Comparison of ENCODE assay signal across 23 mouse cellular contexts in genomic region chr11:68226654-68227057, GRCm38 (mm10).
DNase-seq lines count a peak whose midpoint lies in the region; ATAC-seq and TF ChIP-seq lines count a peak whose summit lies in the region.
"Had no signal": no experiment of that assay in that cellular context is flagged by ENCODE, and none has a peak within 500 bp of the region (broad histone marks: within the 10 kb centered on the region; RNA-seq: fewer than 3 reads in every experiment).

No protein-coding gene starts in this region.

- H3K4me1 ChIP-seq in hindbrain, embryonic 10.5 days (replicated peaks) = peaks cover 61% of the 10 kb centered on the region
- 0 out of 2 replicates have a peak, but pooled peaks cover 6% of the 10 kb centered on the region for H3K4me1 ChIP-seq in hindbrain, embryonic 14.5 days (replicated peaks; ENCODE audit: control insufficient read depth, insufficient read depth, low read length)
- H3K4me1 ChIP-seq in hindbrain, embryonic 11.5 days (replicated peaks; ENCODE audit: control insufficient read depth, insufficient read depth, low read length) = peaks cover 13% of the 10 kb centered on the region
- H3K4me1 ChIP-seq in neural tube, embryonic 15.5 days = peaks cover 12% of the 10 kb centered on the region; the same call in 1 of the 2 replicates

- peak overlapping the region; percentile 84 for H3K27ac ChIP-seq in hindbrain, embryonic 10.5 days
- no peak overlapping the region for H3K27ac ChIP-seq in hindbrain, embryonic 14.5 days
- H3K27ac ChIP-seq in hindbrain, embryonic 11.5 days (ENCODE audit: low read depth, low read length) = peak overlapping the region; percentile 53; the same call in 1 of the 2 replicates
- H3K27ac ChIP-seq in neural tube, embryonic 15.5 days (replicated peaks) = 0 out of 2 replicates have a peak overlapping the region, but pooled peaks have one; percentile 41
- H3K27ac ChIP-seq: embryonic facial prominence, embryonic 15.5 days; heart, embryonic 13.5 days; limb, embryonic 12.5 days; liver, embryonic 14.5 days; lung, embryonic 15.5 days had no signal

- peak; percentile 68 for DNase-seq in hindbrain, embryonic 10.5 days (ENCODE audit: low spot score)
- DNase-seq in hindbrain, embryonic 14.5 days (ENCODE audit: low spot score) = no peak
- peak; percentile 34 for DNase-seq in brain, embryonic 14.5 days (ENCODE audit: low read depth)
- peak; percentile 37 for DNase-seq in hindbrain, embryonic 11.5 days (ENCODE audit: low spot score)
- no peak for DNase-seq in cerebellum, postnatal 4 days (ENCODE audit: low spot score in 2 of 2)
- no peak for DNase-seq in left cerebral cortex, postnatal 10 days (ENCODE audit: extremely low spot score in 1 of 2, low spot score in 2 of 2)
- DNase-seq: adrenal gland, postnatal 25 days; cerebellum, adult 2 months; heart, adult 18-20 months; kidney, adult 2 months; kidney, postnatal 10 days; layer of hippocampus, postnatal 36 days; lung, postnatal 4 days; spleen, adult 18-20 months; thymus, postnatal 36 days had no signal

- peak overlapping the region; percentile 9; the same call in 1 of the 2 replicates for H3K4me3 ChIP-seq in hindbrain, embryonic 10.5 days
- H3K4me3 ChIP-seq in hindbrain, embryonic 14.5 days (replicated peaks; ENCODE audit: low read length) = no peak overlapping the region
- no peak overlapping the region for H3K4me3 ChIP-seq in hindbrain, embryonic 11.5 days (ENCODE audit: low read depth, low read length)
- no peak overlapping the region for H3K4me3 ChIP-seq in neural tube, embryonic 15.5 days (replicated peaks)
- H3K4me3 ChIP-seq: embryonic facial prominence, embryonic 15.5 days; heart, embryonic 13.5 days; limb, embryonic 12.5 days; lung, embryonic 15.5 days had no signal

- intact Hi-C loops in left cerebral cortex, postnatal 10 days (cut with DNase I) = no loop called here

- H3K36me3 ChIP-seq in hindbrain, embryonic 10.5 days = peaks cover 28% of the 10 kb centered on the region
- H3K36me3 ChIP-seq in hindbrain, embryonic 14.5 days (replicated peaks; ENCODE audit: control insufficient read depth, insufficient read depth) = no peaks in the 10 kb centered on the region
- no peaks in the 10 kb centered on the region for H3K36me3 ChIP-seq in hindbrain, embryonic 11.5 days (ENCODE audit: control insufficient read depth, insufficient read depth, low read length)
- H3K36me3 ChIP-seq in neural tube, embryonic 15.5 days = no peaks in the 10 kb centered on the region
- H3K36me3 ChIP-seq: embryonic facial prominence, embryonic 15.5 days; lung, embryonic 15.5 days had no signal

- no peak overlapping the region for H3K9ac ChIP-seq in hindbrain, embryonic 14.5 days
- 0 out of 2 replicates have a peak overlapping the region, but pooled peaks have one; percentile 1 for H3K9ac ChIP-seq in hindbrain, embryonic 11.5 days (ENCODE audit: low read depth, low read length)
- H3K9ac ChIP-seq in neural tube, embryonic 15.5 days (replicated peaks) = no peak overlapping the region
- H3K9ac ChIP-seq: embryonic facial prominence, embryonic 15.5 days; heart, embryonic 13.5 days; limb, embryonic 12.5 days; liver, embryonic 14.5 days; lung, embryonic 15.5 days had no signal

- no peak for TF ChIP-seq CTCF in brain, embryonic 14.5 days (IDR thresholded peaks at IDR 0.05; ENCODE audit: borderline replicate concordance, extremely low read depth, insufficient read depth, insufficient read length)

- WGBS in hindbrain, embryonic 10.5 days = 26% methylated on average over 5 of the region's 5 CpGs
- WGBS in hindbrain, embryonic 14.5 days = 14% methylated on average over 5 of the region's 5 CpGs
- 21% methylated on average over 5 of the region's 5 CpGs for whole genome bisulfite sequencing in hindbrain, embryonic 11.5 days
- WGBS in neural tube, embryonic 15.5 days = 26% methylated on average over 5 of the region's 5 CpGs

- ATAC-seq in hindbrain, embryonic 14.5 days (ENCODE audit: low FRiP score) = no peak; the same call in 1 of the 2 replicates
- peak; percentile 54; the same call in 1 of the 2 replicates for ATAC-seq in hindbrain, embryonic 11.5 days (ENCODE audit: low FRiP score)
- no peak for ATAC-seq in neural tube, embryonic 15.5 days (ENCODE audit: low FRiP score)
- ATAC-seq: inflammation-experienced regulatory T-cells, adult 6 months had no signal

- peaks cover 90% of the 10 kb centered on the region for H3K27me3 ChIP-seq in hindbrain, embryonic 10.5 days (ENCODE audit: insufficient read depth, poor library complexity, severe bottlenecking)
- peaks cover 3% of the 10 kb centered on the region; the same call in 1 of the 2 replicates for H3K27me3 ChIP-seq in hindbrain, embryonic 14.5 days (ENCODE audit: control insufficient read depth, insufficient read depth, low read length)
- H3K27me3 ChIP-seq in hindbrain, embryonic 11.5 days (ENCODE audit: control insufficient read depth, insufficient read depth, low read length) = peaks cover 7% of the 10 kb centered on the region; the same call in 1 of the 2 replicates
- H3K27me3 ChIP-seq in neural tube, embryonic 15.5 days (replicated peaks) = no peaks in the 10 kb centered on the region
- H3K27me3 ChIP-seq: CH12.LX; embryonic facial prominence, embryonic 15.5 days; lung, embryonic 15.5 days had no signal

- no peak for TF ChIP-seq POLR2A in brain, embryonic 14.5 days (IDR thresholded peaks at IDR 0.05; ENCODE audit: borderline replicate concordance, extremely low read depth, insufficient read depth, insufficient read length, poor library complexity, severe bottlenecking)

- 0 out of 2 replicates have a peak, but pooled peaks cover 2% of the 10 kb centered on the region for H3K9me3 ChIP-seq in hindbrain, embryonic 10.5 days
- H3K9me3 ChIP-seq in hindbrain, embryonic 14.5 days (ENCODE audit: control insufficient read depth, low read length) = 0 out of 2 replicates have a peak, but pooled peaks cover 2% of the 10 kb centered on the region
- 0 out of 2 replicates have a peak, but pooled peaks cover 2% of the 10 kb centered on the region for H3K9me3 ChIP-seq in hindbrain, embryonic 11.5 days (ENCODE audit: control insufficient read depth, low read length)
- no peaks in the 10 kb centered on the region for H3K9me3 ChIP-seq in neural tube, embryonic 15.5 days (replicated peaks)
- H3K9me3 ChIP-seq: embryonic facial prominence, embryonic 15.5 days; heart, embryonic 13.5 days; limb, embryonic 12.5 days; lung, embryonic 15.5 days had no signal

- H3K4me2 ChIP-seq in hindbrain, embryonic 14.5 days (replicated peaks) = no peak overlapping the region
- H3K4me2 ChIP-seq in hindbrain, embryonic 11.5 days (replicated peaks; ENCODE audit: low read depth, low read length) = no peak overlapping the region
- no peak overlapping the region for H3K4me2 ChIP-seq in neural tube, embryonic 15.5 days
- H3K4me2 ChIP-seq: embryonic facial prominence, embryonic 15.5 days; heart, embryonic 13.5 days; limb, embryonic 12.5 days; lung, embryonic 15.5 days had no signal

Comparison
In these comparisons a context has a peak if more than half of its experiments do, and no peak if none do; other contexts are left out.
1. DNase-seq: peak in hindbrain, embryonic 10.5 days (single experiment), brain, embryonic 14.5 days (single experiment) and hindbrain, embryonic 11.5 days (single experiment); none in hindbrain, embryonic 14.5 days (single experiment), cerebellum, postnatal 4 days (0 of 2) and left cerebral cortex, postnatal 10 days (0 of 2).